Mouse (Mus musculus) limb, embryonic 13.5 days (tissue): ENCODE measurements around the gene Spata3. TPM values are rescaled to one million over a fixed set of nuclear protein-coding genes. Genes with fewer than 3 reads are reported as not detected.

Source experiments
- ATAC-seq: fragments of 200-750 bp; cut with Nextera tagmentation; 2 replicates; pipeline ENCODE4 v1.8.0; 2017; ENCODE audit warnings: low read depth, moderate number of reproducible peaks, moderate TSS enrichment; ENCODE audit not compliant: low FRiP score
- H3K27ac ChIP-seq: fragments of 300-500 bp; sonication (generic); 2 replicates; pipeline ENCODE4 v1.5.1; 2015; ENCODE audit warnings: inconsistent platforms, mild to moderate bottlenecking, moderate library complexity
- H3K27me3 ChIP-seq: fragments of 300-500 bp; sonication (generic); 2 replicates; pipeline ENCODE4 v1.6.1; 2015; ENCODE audit warnings: mild to moderate bottlenecking, inconsistent platforms
- H3K36me3 ChIP-seq: fragments of 300-500 bp; sonication (generic); 2 replicates; pipeline ENCODE4 v1.6.1; 2015; ENCODE audit warnings: inconsistent platforms, mild to moderate bottlenecking, moderate library complexity
- H3K4me1 ChIP-seq: fragments of 300-500 bp; sonication (generic); 2 replicates; pipeline ENCODE4 v1.6.1; 2015; ENCODE audit warnings: inconsistent platforms
- H3K4me2 ChIP-seq: fragments of 300-500 bp; sonication (generic); replicated peaks from 2 replicates; pipeline ENCODE4 v1.6.1; 2015; ENCODE audit warnings: inconsistent platforms, mild to moderate bottlenecking, moderate library complexity
- H3K4me3 ChIP-seq: fragments of 300-500 bp; sonication (generic); 2 replicates; pipeline ENCODE4 v1.5.1; 2015; ENCODE audit warnings: moderate library complexity, mild to moderate bottlenecking, inconsistent platforms
- H3K9ac ChIP-seq: fragments of 300-500 bp; sonication (generic); 2 replicates; pipeline ENCODE4 v1.6.1; 2015; ENCODE audit warnings: mild to moderate bottlenecking, inconsistent platforms
- H3K9me3 ChIP-seq: fragments of 300-500 bp; sonication (generic); 2 replicates; pipeline ENCODE4 v1.6.1; 2016; ENCODE audit warnings: inconsistent platforms
- WGBS: fragments of 180-500 bp; shearing (Covaris S2); methylation state at CpG from one replicate; pipeline ENCODE4 v1.1.7; 2015; 5-methylcytosine and 5-hydroxymethylcytosine counted together
- polyA plus RNA-seq: library from polyadenylated mRNA; unstranded; fragments of >200 nt; fragmentation: Nextera tagmentation; extraction: Ambion mirVana; gene quantifications from 2 replicates; pipeline ENCODE4 v1.2.1, GENCODE M21; 2015

Gene Spata3
- polyA plus RNA-seq, 1 experiment from 2014 or later: not detected

- Histone ChIP-seq H3K9ac (no peak overlapping the region), H3K4me1 (no peaks in the 10 kb centered on the region), H3K36me3 (no peaks in the 10 kb centered on the region), H3K4me2 (no peak overlapping the region), H3K27ac (no peak overlapping the region), H3K4me3 (no peak overlapping the region), H3K9me3 (peaks cover 16% of the 10 kb centered on the region; the same call in 1 of the 2 replicates), H3K27me3 (peaks cover 25% of the 10 kb centered on the region)
- no peak for ATAC-seq
- 68% methylated on average over 4 of the region's 4 CpGs for WGBS
Measured at GRCm38 (mm10) chr1:86040131-86040530, 23.5 kb downstream of the Spata3 start.

- Histone ChIP-seq H3K9ac (no peak overlapping the region), H3K4me1 (no peaks in the 10 kb centered on the region), H3K9me3 (peaks cover 16% of the 10 kb centered on the region; the same call in 1 of the 2 replicates), H3K27me3 (peaks cover 32% of the 10 kb centered on the region), H3K4me3 (no peak overlapping the region), H3K4me2 (no peak overlapping the region), H3K27ac (no peak overlapping the region), H3K36me3 (no peaks in the 10 kb centered on the region)
- 97% methylated on average over 3 of the region's 3 CpGs for WGBS
- no peak for ATAC-seq
Measured at GRCm38 (mm10) chr1:86040817-86041216, 24.2 kb downstream of the Spata3 start.

GRCm38 (mm10) chr1:86045056-86045455 is 28.4 kb downstream of the Spata3 start:
- Histone ChIP-seq H3K27ac (no peak overlapping the region), H3K27me3 (peaks cover 68% of the 10 kb centered on the region)
- WGBS: 56% methylated on average over 4 of the region's 4 CpGs

GRCm38 (mm10) chr1:86045848-86046805 is 29.5 kb downstream of the Spata3 start, which contains the start of gene 2810459M11Rik:
Gene 2810459M11Rik (plus strand): TSS chr1:86045863.
- H3K27me3 ChIP-seq: peaks cover 68% of the 10 kb centered on the region
- peak within 1 kb of the TSS; percentile 58 for H3K4me3 ChIP-seq
- peaks cover 9% of the 10 kb centered on the region; the same call in 1 of the 2 replicates for H3K9me3 ChIP-seq
- peaks cover 9% of the 10 kb centered on the region for H3K4me1 ChIP-seq
- H3K4me2 ChIP-seq: peak within 1 kb of the TSS; percentile 97
- no peaks in the 10 kb centered on the region for H3K36me3 ChIP-seq
- peak within 1 kb of the TSS; percentile 72 for H3K9ac ChIP-seq
- H3K27ac ChIP-seq: no peak within 1 kb of the TSS
- under 1% methylated on average over 99 of the region's 110 CpGs for WGBS
- ATAC-seq: peak; percentile 70

More at GRCm38 (mm10) chr1:86045056-86045455, 28.4 kb downstream of the Spata3 start:
- no peak for ATAC-seq
- Histone ChIP-seq H3K36me3 (no peaks in the 10 kb centered on the region), H3K9ac (no peak overlapping the region), H3K9me3 (peaks cover 16% of the 10 kb centered on the region; the same call in 1 of the 2 replicates), H3K4me3 (no peak overlapping the region), H3K4me2 (no peak overlapping the region), H3K4me1 (peaks cover 9% of the 10 kb centered on the region)

- Histone ChIP-seq H3K4me3 (peak overlapping the region; percentile 58), H3K36me3 (no peaks in the 10 kb centered on the region), H3K27me3 (peaks cover 68% of the 10 kb centered on the region), H3K9me3 (0 out of 2 replicates have a peak, but pooled peaks cover 2% of the 10 kb centered on the region), H3K27ac (no peak overlapping the region), H3K4me2 (peak overlapping the region; percentile 97), H3K9ac (no peak overlapping the region), H3K4me1 (peaks cover 9% of the 10 kb centered on the region)
- WGBS: 5% methylated on average over 24 of the region's 24 CpGs
- ATAC-seq: no peak; the same call in 1 of the 2 replicates
Measured at GRCm38 (mm10) chr1:86046833-86047563, 30.4 kb downstream of the Spata3 start.

GRCm38 (mm10) chr1:86048231-86048630 is 31.6 kb downstream of the Spata3 start:
- Histone ChIP-seq H3K4me3 (no peak overlapping the region), H3K4me1 (peaks cover 9% of the 10 kb centered on the region), H3K4me2 (no peak overlapping the region), H3K27me3 (peaks cover 66% of the 10 kb centered on the region), H3K9me3 (no peaks in the 10 kb centered on the region), H3K36me3 (no peaks in the 10 kb centered on the region), H3K9ac (no peak overlapping the region), H3K27ac (no peak overlapping the region)
- 77% methylated on average over 4 of the region's 4 CpGs for WGBS
- no peak for ATAC-seq

- Histone ChIP-seq H3K27ac (no peak overlapping the region), H3K9me3 (no peaks in the 10 kb centered on the region), H3K4me1 (peaks cover 9% of the 10 kb centered on the region), H3K36me3 (no peaks in the 10 kb centered on the region), H3K27me3 (peaks cover 61% of the 10 kb centered on the region), H3K9ac (no peak overlapping the region), H3K4me2 (no peak overlapping the region), H3K4me3 (no peak overlapping the region)
- 80% methylated on average over 3 of the region's 3 CpGs for WGBS
- no peak for ATAC-seq
Measured at GRCm38 (mm10) chr1:86048744-86049143, 32.1 kb downstream of the Spata3 start.

GRCm38 (mm10) chr1:86053198-86053921 is 36.7 kb downstream of the Spata3 start:
- Histone ChIP-seq H3K27me3 (peaks cover 15% of the 10 kb centered on the region), H3K9me3 (no peaks in the 10 kb centered on the region), H3K4me1 (0 out of 2 replicates have a peak, but pooled peaks cover 4% of the 10 kb centered on the region), H3K4me2 (no peak overlapping the region), H3K27ac (no peak overlapping the region; the same call in 1 of the 2 replicates), H3K4me3 (no peak overlapping the region), H3K36me3 (no peaks in the 10 kb centered on the region), H3K9ac (no peak overlapping the region)
- 74% methylated on average over 12 of the region's 12 CpGs for WGBS
- no peak; the same call in 1 of the 2 replicates for ATAC-seq

- 0 out of 2 replicates have a peak, but pooled peaks cover 5% of the 10 kb centered on the region for H3K27me3 ChIP-seq
Measured at GRCm38 (mm10) chr1:86054943-86055342, 38.3 kb downstream of the Spata3 start.

GRCm38 (mm10) chr1:86056284-86056683 is 39.7 kb downstream of the Spata3 start:
- no peak for ATAC-seq

More at GRCm38 (mm10) chr1:86054943-86055342, 38.3 kb downstream of the Spata3 start:
- Histone ChIP-seq H3K9ac (no peak overlapping the region), H3K4me3 (no peak overlapping the region), H3K27ac (no peak overlapping the region), H3K36me3 (no peaks in the 10 kb centered on the region), H3K4me1 (0 out of 2 replicates have a peak, but pooled peaks cover 7% of the 10 kb centered on the region), H3K4me2 (no peak overlapping the region), H3K9me3 (no peaks in the 10 kb centered on the region)
- ATAC-seq: no peak
- WGBS: 28% methylated on average over 3 of the region's 3 CpGs

More at GRCm38 (mm10) chr1:86056284-86056683, 39.7 kb downstream of the Spata3 start:
- Histone ChIP-seq H3K4me2 (no peak overlapping the region), H3K27ac (no peak overlapping the region), H3K9me3 (no peaks in the 10 kb centered on the region), H3K27me3 (0 out of 2 replicates have a peak, but pooled peaks cover 5% of the 10 kb centered on the region), H3K36me3 (no peaks in the 10 kb centered on the region), H3K4me3 (no peak overlapping the region), H3K4me1 (0 out of 2 replicates have a peak, but pooled peaks cover 7% of the 10 kb centered on the region), H3K9ac (no peak overlapping the region)
- 90% methylated on average over 4 of the region's 4 CpGs for WGBS
